ENCODE assay signal across 18 mouse cellular contexts in genomic region chr1:190047201-190047600, GRCm38 (mm10).
A peak's percentile ranks its signal among the peaks of the same experiment; 100 is the strongest.
DNase-seq lines count a peak whose midpoint lies in the region; ATAC-seq lines count a peak whose summit lies in the region.
"Had no signal": no experiment of that assay in that cellular context is flagged by ENCODE, and none has a peak within 500 bp of the region (broad histone marks: within the 10 kb centered on the region; RNA-seq: fewer than 3 reads in every experiment).

No protein-coding gene starts in this region.

- 62% methylated on average over 6 of the region's 6 CpGs for WGBS in kidney, embryonic 15.5 days
- 41% methylated on average over 6 of the region's 6 CpGs for WGBS in midbrain, embryonic 10.5 days
- 48% methylated on average over 6 of the region's 6 CpGs for WGBS in midbrain, embryonic 13.5 days
- WGBS in embryonic facial prominence, embryonic 10.5 days, result 59% methylated on average over 6 of the region's 6 CpGs

- no peak overlapping the region for H3K4me3 ChIP-seq in kidney, embryonic 15.5 days (replicated peaks)
- no peak overlapping the region for H3K4me3 ChIP-seq in midbrain, embryonic 10.5 days
- no peak overlapping the region for H3K4me3 ChIP-seq in midbrain, embryonic 13.5 days (replicated peaks)
- H3K4me3 ChIP-seq in embryonic facial prominence, embryonic 10.5 days, result no peak overlapping the region
- H3K4me3 ChIP-seq: embryonic facial prominence, embryonic 13.5 days; forebrain, embryonic 13.5 days; gastrocnemius, adult 2 months; intestine, embryonic 15.5 days had no signal

- H3K9ac ChIP-seq in kidney, embryonic 15.5 days, result no peak overlapping the region
- H3K9ac ChIP-seq in midbrain, embryonic 13.5 days (replicated peaks), result no peak overlapping the region
- H3K9ac ChIP-seq: embryonic facial prominence, embryonic 13.5 days; forebrain, embryonic 13.5 days; hindbrain, embryonic 14.5 days; intestine, embryonic 15.5 days had no signal

- H3K4me2 ChIP-seq in kidney, embryonic 15.5 days, result no peak overlapping the region
- H3K4me2 ChIP-seq in midbrain, embryonic 13.5 days (replicated peaks), result no peak overlapping the region
- H3K4me2 ChIP-seq: embryonic facial prominence, embryonic 13.5 days; forebrain, embryonic 13.5 days; hindbrain, embryonic 14.5 days; intestine, embryonic 15.5 days had no signal

- 0 out of 2 replicates have a peak, but pooled peaks have one; percentile 6 for ATAC-seq in kidney, embryonic 15.5 days (replicated peaks; ENCODE audit: low FRiP score)
- no peak for ATAC-seq in midbrain, embryonic 13.5 days
- ATAC-seq: forebrain, embryonic 13.5 days; intestine, embryonic 15.5 days had no signal

- no peaks in the 10 kb centered on the region for H3K27me3 ChIP-seq in kidney, embryonic 15.5 days
- H3K27me3 ChIP-seq in midbrain, embryonic 10.5 days (ENCODE audit: low read depth, poor library complexity, severe bottlenecking), result 0 out of 2 replicates have a peak, but pooled peaks cover 5% of the 10 kb centered on the region
- H3K27me3 ChIP-seq in midbrain, embryonic 13.5 days, result 0 out of 2 replicates have a peak, but pooled peaks cover 3% of the 10 kb centered on the region
- H3K27me3 ChIP-seq in embryonic facial prominence, embryonic 10.5 days (replicated peaks; ENCODE audit: low read depth, poor library complexity, severe bottlenecking), result peaks cover 7% of the 10 kb centered on the region; the same call in 1 of the 2 replicates
- H3K27me3 ChIP-seq: embryonic facial prominence, embryonic 13.5 days; forebrain, embryonic 13.5 days; intestine, embryonic 15.5 days had no signal

- H3K27ac ChIP-seq in kidney, embryonic 15.5 days, result no peak overlapping the region
- peak overlapping the region; percentile 39; the same call in 1 of the 2 replicates for H3K27ac ChIP-seq in midbrain, embryonic 10.5 days (replicated peaks)
- no peak overlapping the region for H3K27ac ChIP-seq in midbrain, embryonic 13.5 days
- H3K27ac ChIP-seq in embryonic facial prominence, embryonic 10.5 days (replicated peaks), result no peak overlapping the region
- H3K27ac ChIP-seq: embryonic facial prominence, embryonic 13.5 days; forebrain, embryonic 13.5 days; gastrocnemius, adult 2 months; hindbrain, embryonic 14.5 days; intestine, embryonic 15.5 days had no signal

- DNase-seq in kidney, postnatal 4 days, result no peak
- DNase-seq in midbrain, embryonic 10.5 days (ENCODE audit: low spot score), result no peak
- DNase-seq in adrenal gland, postnatal 10 days, result peak; percentile 47
- DNase-seq in fat pad, adult 2 months (ENCODE audit: extremely low read depth, low read depth, low spot score), result peak; percentile 21
- no peak for DNase-seq in embryonic facial prominence, embryonic 10.5 days (ENCODE audit: low spot score)
- DNase-seq: cerebellum, adult 11-12 months; cerebellum, adult 9-10 months; cerebellum, postnatal 25 days; gastrocnemius, adult 2 months; gastrocnemius, postnatal 25 days; heart, postnatal 10 days; heart, postnatal 4 days had no signal

- 0 out of 2 replicates have a peak, but pooled peaks cover 4% of the 10 kb centered on the region for H3K9me3 ChIP-seq in kidney, embryonic 15.5 days (replicated peaks)
- peaks cover 6% of the 10 kb centered on the region for H3K9me3 ChIP-seq in midbrain, embryonic 10.5 days (replicated peaks)
- peaks cover 3% of the 10 kb centered on the region; the same call in 1 of the 2 replicates for H3K9me3 ChIP-seq in midbrain, embryonic 13.5 days
- peaks cover 5% of the 10 kb centered on the region; the same call in 1 of the 2 replicates for H3K9me3 ChIP-seq in embryonic facial prominence, embryonic 10.5 days
- H3K9me3 ChIP-seq: forebrain, embryonic 13.5 days; intestine, embryonic 15.5 days had no signal

- H3K4me1 ChIP-seq in kidney, embryonic 15.5 days, result no peaks in the 10 kb centered on the region
- peaks cover 32% of the 10 kb centered on the region for H3K4me1 ChIP-seq in midbrain, embryonic 10.5 days
- H3K4me1 ChIP-seq in midbrain, embryonic 13.5 days (replicated peaks), result peaks cover 9% of the 10 kb centered on the region; the same call in 1 of the 2 replicates
- peaks cover 27% of the 10 kb centered on the region for H3K4me1 ChIP-seq in embryonic facial prominence, embryonic 10.5 days
- H3K4me1 ChIP-seq: forebrain, embryonic 13.5 days; intestine, embryonic 15.5 days had no signal

- H3K36me3 ChIP-seq in kidney, embryonic 15.5 days, result no peaks in the 10 kb centered on the region
- no peaks in the 10 kb centered on the region; the same call in 1 of the 2 replicates for H3K36me3 ChIP-seq in midbrain, embryonic 10.5 days
- no peaks in the 10 kb centered on the region for H3K36me3 ChIP-seq in midbrain, embryonic 13.5 days
- H3K36me3 ChIP-seq in embryonic facial prominence, embryonic 10.5 days (replicated peaks), result no peaks in the 10 kb centered on the region
- H3K36me3 ChIP-seq: embryonic facial prominence, embryonic 13.5 days; intestine, embryonic 15.5 days had no signal

Comparison
In these comparisons a context has a peak if more than half of its experiments do, and no peak if none do; other contexts are left out.
1. DNase-seq: peak in adrenal gland, postnatal 10 days (single experiment) and fat pad, adult 2 months (single experiment); none in kidney, postnatal 4 days (0 of 2), midbrain, embryonic 10.5 days (single experiment) and embryonic facial prominence, embryonic 10.5 days (single experiment).